Mouse (Mus musculus): ENCODE measurements around the gene Zfp853. TPM values are rescaled to one million over a fixed set of nuclear protein-coding genes. Genes with fewer than 3 reads are reported as not detected.

The Zfp853 gene
- polyA plus RNA-seq, 1 experiment from 2014 or later = 0.13 TPM

- peak overlapping the region; percentile 18 for H3K4me3 ChIP-seq (replicated peaks; ENCODE audit: low read depth, low read length)
- no peak overlapping the region for H3K27ac ChIP-seq (replicated peaks; ENCODE audit: low read depth, low read length)
- peak overlapping the region; percentile 16 for H3K9ac ChIP-seq (replicated peaks; ENCODE audit: low read length)
- ATAC-seq (ENCODE audit: low FRiP score, low TSS enrichment) = no peak
- DNase-seq = peak; percentile 46
- H3K36me3 ChIP-seq (ENCODE audit: control insufficient read depth, insufficient read depth, low read length) = 0 out of 2 replicates have a peak, but pooled peaks cover 4% of the 10 kb centered on the region
- no peaks in the 10 kb centered on the region for H3K9me3 ChIP-seq (ENCODE audit: control insufficient read depth, low read length)
- peaks cover 60% of the 10 kb centered on the region for H3K27me3 ChIP-seq (ENCODE audit: control insufficient read depth, insufficient read depth, low read length)
- WGBS = 2% methylated on average over 48 of the region's 48 CpGs
- 0 out of 2 replicates have a peak, but pooled peaks cover 3% of the 10 kb centered on the region for H3K4me1 ChIP-seq (ENCODE audit: control insufficient read depth, insufficient read depth, low read length)
- peak overlapping the region; percentile 41 for H3K4me2 ChIP-seq (ENCODE audit: low read length)
Observed at GRCm38 (mm10) chr5:143287774-143288328, 5.6 kb downstream of the Zfp853 start.

GRCm38 (mm10) chr5:143284762-143285161, 8.7 kb downstream of the Zfp853 start:
- H3K4me2 ChIP-seq (ENCODE audit: low read length) = no peak overlapping the region
- no peak overlapping the region for H3K27ac ChIP-seq (replicated peaks; ENCODE audit: low read depth, low read length)
- DNase-seq = no peak
- 48% methylated on average over 6 of the region's 6 CpGs for WGBS
- H3K36me3 ChIP-seq (ENCODE audit: control insufficient read depth, insufficient read depth, low read length) = 0 out of 2 replicates have a peak, but pooled peaks cover 4% of the 10 kb centered on the region
- no peak for ATAC-seq (ENCODE audit: low FRiP score, low TSS enrichment)
- H3K27me3 ChIP-seq (ENCODE audit: control insufficient read depth, insufficient read depth, low read length) = peaks cover 38% of the 10 kb centered on the region
- no peak overlapping the region for H3K9ac ChIP-seq (replicated peaks; ENCODE audit: low read length)
- H3K4me3 ChIP-seq (replicated peaks; ENCODE audit: low read depth, low read length) = no peak overlapping the region
- 0 out of 2 replicates have a peak, but pooled peaks cover 3% of the 10 kb centered on the region for H3K4me1 ChIP-seq (ENCODE audit: control insufficient read depth, insufficient read depth, low read length)
- no peaks in the 10 kb centered on the region for H3K9me3 ChIP-seq (ENCODE audit: control insufficient read depth, low read length)

GRCm38 (mm10) chr5:143279247-143279646, 14.2 kb downstream of the Zfp853 start:
- WGBS = 31% methylated on average over 10 of the region's 10 CpGs
- H3K9me3 ChIP-seq (ENCODE audit: control insufficient read depth, low read length) = no peaks in the 10 kb centered on the region
- ATAC-seq (ENCODE audit: low FRiP score, low TSS enrichment) (no peak), DNase-seq (no peak)
- H3K27ac ChIP-seq (replicated peaks; ENCODE audit: low read depth, low read length) = no peak overlapping the region
- H3K4me3 ChIP-seq (replicated peaks; ENCODE audit: low read depth, low read length) = no peak overlapping the region
- no peak overlapping the region for H3K4me2 ChIP-seq (ENCODE audit: low read length)
- H3K27me3 ChIP-seq (ENCODE audit: control insufficient read depth, insufficient read depth, low read length) = 0 out of 2 replicates have a peak, but pooled peaks cover 4% of the 10 kb centered on the region
- H3K36me3 ChIP-seq (ENCODE audit: control insufficient read depth, insufficient read depth, low read length) = no peaks in the 10 kb centered on the region
- no peaks in the 10 kb centered on the region for H3K4me1 ChIP-seq (ENCODE audit: control insufficient read depth, insufficient read depth, low read length)
- no peak overlapping the region for H3K9ac ChIP-seq (replicated peaks; ENCODE audit: low read length)

- no peaks in the 10 kb centered on the region for H3K36me3 ChIP-seq (ENCODE audit: control insufficient read depth, insufficient read depth, low read length)
- WGBS = 54% methylated on average over 5 of the region's 5 CpGs
- H3K27me3 ChIP-seq (ENCODE audit: control insufficient read depth, insufficient read depth, low read length) = no peaks in the 10 kb centered on the region
- H3K4me2 ChIP-seq (ENCODE audit: low read length) = no peak overlapping the region
- H3K4me1 ChIP-seq (ENCODE audit: control insufficient read depth, insufficient read depth, low read length) = peaks cover 2% of the 10 kb centered on the region; the same call in 1 of the 2 replicates
- no peak overlapping the region for H3K27ac ChIP-seq (replicated peaks; ENCODE audit: low read depth, low read length)
- H3K9ac ChIP-seq (replicated peaks; ENCODE audit: low read length) = no peak overlapping the region
- ATAC-seq (ENCODE audit: low FRiP score, low TSS enrichment) = no peak
- H3K9me3 ChIP-seq (ENCODE audit: control insufficient read depth, low read length) = no peaks in the 10 kb centered on the region
- no peak for DNase-seq
- H3K4me3 ChIP-seq (replicated peaks; ENCODE audit: low read depth, low read length) = no peak overlapping the region
Observed at GRCm38 (mm10) chr5:143275761-143276160, 17.7 kb downstream of the Zfp853 start.

- Histone ChIP-seq H3K36me3 (ENCODE audit: control insufficient read depth, insufficient read depth, low read length) (no peaks in the 10 kb centered on the region), H3K27ac (replicated peaks; ENCODE audit: low read depth, low read length) (no peak overlapping the region), H3K4me2 (ENCODE audit: low read length) (no peak overlapping the region), H3K4me1 (ENCODE audit: control insufficient read depth, insufficient read depth, low read length) (peaks cover 16% of the 10 kb centered on the region), H3K4me3 (replicated peaks; ENCODE audit: low read depth, low read length) (no peak overlapping the region), H3K27me3 (ENCODE audit: control insufficient read depth, insufficient read depth, low read length) (no peaks in the 10 kb centered on the region), H3K9ac (replicated peaks; ENCODE audit: low read length) (no peak overlapping the region), H3K9me3 (ENCODE audit: control insufficient read depth, low read length) (no peaks in the 10 kb centered on the region)
- ATAC-seq (ENCODE audit: low FRiP score, low TSS enrichment) = no peak
- no peak for DNase-seq
- 89% methylated on average over 16 of the region's 16 CpGs for WGBS
Observed at GRCm38 (mm10) chr5:143272540-143273330, 20.7 kb downstream of the Zfp853 start.

GRCm38 (mm10) chr5:143272108-143272507, 21.3 kb downstream of the Zfp853 start:
- DNase-seq (no peak), ATAC-seq (ENCODE audit: low FRiP score, low TSS enrichment) (no peak)
- Histone ChIP-seq H3K4me2 (ENCODE audit: low read length) (no peak overlapping the region), H3K27me3 (ENCODE audit: control insufficient read depth, insufficient read depth, low read length) (no peaks in the 10 kb centered on the region), H3K36me3 (ENCODE audit: control insufficient read depth, insufficient read depth, low read length) (no peaks in the 10 kb centered on the region), H3K9ac (replicated peaks; ENCODE audit: low read length) (no peak overlapping the region), H3K27ac (replicated peaks; ENCODE audit: low read depth, low read length) (no peak overlapping the region), H3K4me1 (ENCODE audit: control insufficient read depth, insufficient read depth, low read length) (peaks cover 16% of the 10 kb centered on the region), H3K9me3 (ENCODE audit: control insufficient read depth, low read length) (no peaks in the 10 kb centered on the region), H3K4me3 (replicated peaks; ENCODE audit: low read depth, low read length) (no peak overlapping the region)
- WGBS = 78% methylated on average over 3 of the region's 3 CpGs

GRCm38 (mm10) chr5:143271642-143272041, 21.8 kb downstream of the Zfp853 start:
- no peak overlapping the region for H3K4me2 ChIP-seq (ENCODE audit: low read length)

GRCm38 (mm10) chr5:143270151-143270519, 23.3 kb downstream of the Zfp853 start:
- peak; percentile 41; the same call in 1 of the 2 replicates for ATAC-seq (ENCODE audit: low FRiP score, low TSS enrichment)
- H3K27ac ChIP-seq (replicated peaks; ENCODE audit: low read depth, low read length) = peak overlapping the region; percentile 86
- no peaks in the 10 kb centered on the region for H3K9me3 ChIP-seq (ENCODE audit: control insufficient read depth, low read length)
- H3K27me3 ChIP-seq (ENCODE audit: control insufficient read depth, insufficient read depth, low read length) = no peaks in the 10 kb centered on the region
- peak overlapping the region; percentile 92 for H3K4me3 ChIP-seq (replicated peaks; ENCODE audit: low read depth, low read length)
- H3K36me3 ChIP-seq (ENCODE audit: control insufficient read depth, insufficient read depth, low read length) = no peaks in the 10 kb centered on the region
- WGBS = 2% methylated on average over 12 of the region's 12 CpGs
- peak overlapping the region; percentile 96 for H3K9ac ChIP-seq (replicated peaks; ENCODE audit: low read length)
- peak overlapping the region; percentile 65 for H3K4me2 ChIP-seq (ENCODE audit: low read length)
- H3K4me1 ChIP-seq (ENCODE audit: control insufficient read depth, insufficient read depth, low read length) = peaks cover 16% of the 10 kb centered on the region
- DNase-seq = no peak

More at GRCm38 (mm10) chr5:143271642-143272041, 21.8 kb downstream of the Zfp853 start:
- ATAC-seq (ENCODE audit: low FRiP score, low TSS enrichment) = no peak
- no peaks in the 10 kb centered on the region for H3K36me3 ChIP-seq (ENCODE audit: control insufficient read depth, insufficient read depth, low read length)
- no peak overlapping the region for H3K9ac ChIP-seq (replicated peaks; ENCODE audit: low read length)
- no peak overlapping the region for H3K27ac ChIP-seq (replicated peaks; ENCODE audit: low read depth, low read length)
- H3K4me1 ChIP-seq (ENCODE audit: control insufficient read depth, insufficient read depth, low read length) = peaks cover 16% of the 10 kb centered on the region
- no peak overlapping the region for H3K4me3 ChIP-seq (replicated peaks; ENCODE audit: low read depth, low read length)
- H3K27me3 ChIP-seq (ENCODE audit: control insufficient read depth, insufficient read depth, low read length) = no peaks in the 10 kb centered on the region
- 93% methylated on average over 6 of the region's 6 CpGs for WGBS
- no peaks in the 10 kb centered on the region for H3K9me3 ChIP-seq (ENCODE audit: control insufficient read depth, low read length)
- no peak for DNase-seq
